Mouse (Mus musculus) intestine, embryonic 15.5 days (tissue): Measurements from ENCODE around the gene Eya4. TPM values are rescaled to one million over a fixed set of nuclear protein-coding genes. Genes with fewer than 3 reads are reported as not detected.

ENCODE experiments used
- ATAC-seq: fragments of 200-750 bp; cut with Nextera tagmentation; 2 replicates; pipeline ENCODE4 v1.8.0; 2017; ENCODE audit warnings: moderate TSS enrichment, moderate library complexity
- H3K27ac ChIP-seq: fragments of 300-500 bp; sonication (generic); 2 replicates; pipeline ENCODE4 v1.5.1; 2015; ENCODE audit warnings: mild to moderate bottlenecking, inconsistent platforms
- H3K27me3 ChIP-seq: fragments of 300-500 bp; sonication (generic); replicated peaks from 2 replicates; pipeline ENCODE4 v1.6.1; 2015; ENCODE audit warnings: inconsistent platforms
- H3K36me3 ChIP-seq: fragments of 300-500 bp; sonication (generic); 2 replicates; pipeline ENCODE4 v1.6.1; 2015; ENCODE audit warnings: inconsistent platforms
- H3K4me1 ChIP-seq: fragments of 300-500 bp; sonication (generic); replicated peaks from 2 replicates; pipeline ENCODE4 v1.6.1; 2015; ENCODE audit warnings: inconsistent platforms
- H3K4me2 ChIP-seq: fragments of 300-500 bp; sonication (generic); replicated peaks from 2 replicates; pipeline ENCODE4 v1.6.1; 2015; ENCODE audit warnings: mild to moderate bottlenecking, inconsistent platforms
- H3K4me3 ChIP-seq: fragments of 300-500 bp; sonication (generic); replicated peaks from 2 replicates; pipeline ENCODE4 v1.5.1; 2015; ENCODE audit warnings: inconsistent platforms
- H3K9ac ChIP-seq: fragments of 300-500 bp; sonication (generic); 2 replicates; pipeline ENCODE4 v1.6.1; 2015; ENCODE audit warnings: inconsistent platforms
- H3K9me3 ChIP-seq: fragments of 300-500 bp; sonication (generic); 2 replicates; pipeline ENCODE4 v1.6.1; 2016; ENCODE audit warnings: inconsistent platforms
- WGBS: fragments of 180-500 bp; shearing (Covaris S2); methylation state at CpG from one replicate; pipeline ENCODE4 v1.1.7; 2015; 5-methylcytosine and 5-hydroxymethylcytosine counted together
- polyA plus RNA-seq: library from polyadenylated mRNA; unstranded; fragments of >200 nt; fragmentation: Nextera tagmentation; extraction: Ambion mirVana; gene quantifications from 2 replicates; pipeline ENCODE4 v1.2.1, GENCODE M21; 2015

Gene Eya4
- polyA plus RNA-seq, 1 experiment from 2014 or later = 1.1 TPM

DNA sequence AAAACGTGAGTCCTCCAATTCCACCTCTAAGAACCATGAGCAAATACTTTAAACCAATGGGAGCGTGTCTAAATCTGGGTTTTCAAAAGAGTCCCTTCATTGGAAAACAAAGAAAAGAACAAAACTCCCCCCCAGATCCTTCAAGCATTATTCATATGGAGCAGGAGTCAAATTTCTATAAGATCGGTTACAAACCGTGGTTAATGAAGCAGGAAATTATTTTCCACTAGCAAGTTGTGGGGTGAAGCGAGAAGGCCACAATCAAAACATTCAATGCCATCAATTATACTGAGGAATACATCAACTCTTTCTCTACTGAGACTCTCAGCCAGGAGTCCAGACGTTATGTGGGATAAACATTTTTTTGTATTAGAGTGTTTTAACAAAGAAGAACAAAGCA is 171.3 kb downstream of the Eya4 start:
- Histone ChIP-seq H3K27ac (no peak overlapping the region), H3K27me3 (no peaks in the 10 kb centered on the region), H3K4me2 (no peak overlapping the region), H3K9ac (no peak overlapping the region), H3K4me3 (no peak overlapping the region), H3K4me1 (no peaks in the 10 kb centered on the region), H3K36me3 (no peaks in the 10 kb centered on the region), H3K9me3 (no peaks in the 10 kb centered on the region)
- no peak for ATAC-seq
- 72% methylated on average over 6 of the region's 6 CpGs for WGBS

DNA sequence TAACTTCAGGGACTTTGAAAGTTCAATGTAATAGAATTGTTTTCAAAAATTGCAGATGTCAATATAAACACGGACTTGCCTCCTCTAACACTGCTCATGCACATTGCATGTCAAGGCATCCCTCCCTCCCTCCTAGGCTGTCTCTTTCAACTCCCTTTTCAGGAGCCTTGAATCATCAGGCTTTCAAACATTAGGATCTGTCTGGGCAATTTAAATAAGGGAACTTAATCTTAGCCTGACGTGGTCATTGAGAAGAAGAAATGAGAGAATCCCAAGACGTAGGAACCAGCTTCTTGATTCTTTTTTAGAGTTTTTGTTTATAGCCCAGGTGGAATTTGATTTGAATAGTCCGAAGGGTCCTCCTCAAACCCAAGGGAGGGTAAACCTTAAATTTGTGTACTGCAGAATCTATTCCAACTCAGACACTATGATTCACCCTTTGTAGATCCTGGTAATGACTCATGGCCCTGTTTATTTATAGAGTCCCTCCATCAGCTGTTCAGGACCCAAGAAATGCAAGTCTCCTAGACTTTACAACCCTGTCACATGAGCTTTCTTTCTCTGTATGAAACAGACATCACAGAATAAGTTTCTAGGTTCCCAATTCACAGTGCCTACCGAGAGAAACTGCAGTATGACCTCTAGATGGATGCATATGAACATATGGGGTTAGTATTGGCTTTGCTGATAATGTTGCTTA is 173.1 kb downstream of the Eya4 start:
- no peaks in the 10 kb centered on the region for H3K27me3 ChIP-seq

DNA sequence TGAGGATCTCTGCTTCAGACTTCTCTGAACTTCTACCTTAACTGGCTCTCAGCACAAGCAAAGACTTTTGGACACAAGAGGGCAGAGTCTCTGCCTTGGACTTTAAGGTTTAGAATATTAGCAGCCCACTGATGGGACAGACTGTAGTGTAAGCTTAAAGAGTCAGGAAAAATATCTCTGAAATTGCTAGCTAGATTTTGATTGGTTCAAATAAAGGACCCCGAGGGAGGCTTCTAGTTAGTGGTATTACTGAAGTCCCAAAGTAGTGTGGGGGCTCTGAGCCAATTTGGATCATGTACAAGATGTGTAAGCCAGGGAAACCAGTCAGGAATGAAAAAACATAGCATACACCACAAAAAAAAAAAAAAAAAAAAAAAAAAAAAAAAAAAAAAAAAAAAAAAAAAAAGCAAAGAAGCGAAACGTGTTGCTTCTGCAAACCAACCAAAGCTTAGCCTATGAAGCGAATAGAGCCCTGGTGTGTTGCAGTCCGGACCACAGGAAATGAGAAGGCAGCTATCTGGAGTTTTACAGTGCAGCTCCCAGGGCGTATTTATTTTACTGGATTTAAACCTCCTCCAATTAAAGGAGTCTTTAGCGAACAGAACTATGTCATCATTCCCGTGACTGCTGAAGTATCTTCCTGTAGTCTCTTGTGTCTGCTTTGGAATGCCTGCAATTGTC is 173.8 kb downstream of the Eya4 start:
- ATAC-seq = no peak
- H3K27me3 ChIP-seq = no peaks in the 10 kb centered on the region

More for the DNA sequence above, 173.1 kb downstream of the Eya4 start:
- no peaks in the 10 kb centered on the region for H3K9me3 ChIP-seq
- ATAC-seq = no peak
- no peak overlapping the region for H3K4me3 ChIP-seq
- no peaks in the 10 kb centered on the region for H3K36me3 ChIP-seq
- H3K4me2 ChIP-seq = no peak overlapping the region
- no peak overlapping the region for H3K9ac ChIP-seq
- H3K4me1 ChIP-seq = no peaks in the 10 kb centered on the region
- no peak overlapping the region for H3K27ac ChIP-seq
- WGBS = 64% methylated on average over 5 of the region's 5 CpGs

DNA sequence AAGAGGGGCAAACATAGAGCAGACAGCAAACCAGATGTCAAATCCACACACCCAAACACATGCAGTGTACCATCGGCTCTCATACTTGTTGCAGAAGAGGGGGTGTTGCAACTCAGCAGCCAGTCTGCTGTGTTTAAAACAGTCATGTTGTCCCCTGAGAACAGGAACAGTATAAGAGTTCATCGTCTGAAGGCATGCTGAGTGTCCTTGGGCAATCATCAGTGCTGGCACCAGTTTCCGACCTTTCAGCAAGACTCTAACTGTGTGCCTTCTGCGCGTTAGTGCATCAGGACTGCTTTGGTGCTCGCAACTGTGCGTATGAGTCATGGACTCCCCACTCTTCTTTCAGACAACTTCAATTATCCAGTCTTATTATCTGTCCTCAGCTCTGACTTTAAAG is 179.0 kb downstream of the Eya4 start:
- Histone ChIP-seq H3K4me2 (no peak overlapping the region), H3K27ac (no peak overlapping the region), H3K36me3 (no peaks in the 10 kb centered on the region), H3K4me3 (no peak overlapping the region), H3K9ac (no peak overlapping the region), H3K27me3 (no peaks in the 10 kb centered on the region), H3K9me3 (no peaks in the 10 kb centered on the region), H3K4me1 (no peaks in the 10 kb centered on the region)
- ATAC-seq = no peak
- WGBS = 89% methylated on average over 7 of the region's 7 CpGs

More for the DNA sequence above, 173.8 kb downstream of the Eya4 start:
- H3K4me3 ChIP-seq = no peak overlapping the region
- WGBS = 42% methylated on average over 8 of the region's 8 CpGs
- H3K4me1 ChIP-seq = no peaks in the 10 kb centered on the region
- H3K4me2 ChIP-seq = no peak overlapping the region
- H3K9me3 ChIP-seq = no peaks in the 10 kb centered on the region
- H3K9ac ChIP-seq = no peak overlapping the region
- H3K27ac ChIP-seq = no peak overlapping the region
- H3K36me3 ChIP-seq = no peaks in the 10 kb centered on the region

DNA sequence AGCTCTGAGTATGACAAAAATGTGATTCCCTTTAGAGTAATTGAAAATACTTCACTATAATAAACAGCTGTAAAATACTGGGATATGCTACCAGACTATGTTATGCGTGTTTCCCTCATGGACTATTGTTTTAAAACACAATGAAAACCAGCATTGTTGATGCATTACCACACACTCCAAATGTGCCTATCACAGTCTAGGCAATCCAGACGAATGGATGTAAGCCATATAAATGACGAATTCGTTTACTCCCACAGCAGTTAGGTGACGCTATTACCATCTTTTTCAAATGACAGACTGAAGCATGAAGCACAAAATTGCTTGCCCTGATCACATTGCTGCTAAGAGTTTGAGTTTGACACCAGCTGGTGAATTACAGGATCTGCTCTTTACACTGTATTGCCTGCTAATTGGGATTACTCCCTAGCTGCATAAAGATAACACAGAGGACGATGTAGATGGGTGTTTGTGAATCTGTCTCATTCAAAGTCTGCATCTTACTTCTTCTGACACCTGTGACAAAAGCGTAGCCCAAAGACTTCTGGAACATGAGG is 185.4 kb downstream of the Eya4 start:
- ATAC-seq = no peak
- Histone ChIP-seq H3K27me3 (no peaks in the 10 kb centered on the region), H3K4me2 (no peak overlapping the region), H3K9ac (no peak overlapping the region), H3K9me3 (no peaks in the 10 kb centered on the region), H3K27ac (no peak overlapping the region), H3K4me1 (no peaks in the 10 kb centered on the region), H3K4me3 (no peak overlapping the region), H3K36me3 (no peaks in the 10 kb centered on the region)
- WGBS = 64% methylated on average over 7 of the region's 7 CpGs

DNA sequence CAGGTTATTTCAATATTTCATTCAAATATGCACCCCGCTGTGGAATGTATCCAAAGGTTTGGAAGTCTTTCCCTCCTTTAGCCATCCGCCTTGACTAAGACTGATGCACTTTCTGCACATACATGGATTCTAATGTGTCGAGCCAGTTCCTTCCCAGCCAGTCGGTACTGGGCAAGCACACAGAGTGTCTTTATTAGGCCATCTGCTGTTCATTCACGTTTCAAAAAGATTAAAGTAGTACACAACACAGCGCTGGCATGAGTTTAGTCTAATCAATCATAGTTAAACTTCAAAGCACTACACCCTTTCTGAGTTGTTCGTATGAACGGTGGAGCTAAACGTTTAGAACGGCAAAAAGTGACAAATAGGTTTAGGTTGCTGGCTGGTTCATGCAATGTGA is 190.7 kb downstream of the Eya4 start:
- 59% methylated on average over 10 of the region's 10 CpGs for WGBS
- H3K4me2 ChIP-seq = no peak overlapping the region
- no peak overlapping the region for H3K9ac ChIP-seq
- H3K27ac ChIP-seq = no peak overlapping the region
- no peak overlapping the region for H3K4me3 ChIP-seq
- H3K9me3 ChIP-seq = no peaks in the 10 kb centered on the region
- H3K4me1 ChIP-seq = no peaks in the 10 kb centered on the region
- no peaks in the 10 kb centered on the region for H3K27me3 ChIP-seq
- ATAC-seq = no peak
- H3K36me3 ChIP-seq = no peaks in the 10 kb centered on the region

DNA sequence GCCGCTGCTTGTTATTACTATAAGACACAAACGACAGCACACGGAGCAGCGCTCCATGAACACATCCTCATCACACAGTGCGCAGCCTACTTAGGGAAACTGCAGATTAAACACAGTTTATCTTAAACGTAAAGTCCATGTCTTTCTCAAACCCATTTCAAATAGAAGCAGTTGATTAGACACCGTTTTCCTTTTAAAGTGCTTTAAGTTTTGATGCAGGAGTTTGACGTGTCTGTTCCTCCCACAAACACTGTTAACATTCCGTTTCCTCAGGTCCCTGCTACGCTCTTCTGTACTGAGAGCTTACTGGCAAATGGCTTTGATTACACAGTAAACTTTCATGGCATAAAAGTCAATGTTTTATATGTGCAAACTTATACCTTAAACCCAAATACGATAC is 191.4 kb downstream of the Eya4 start:
- H3K4me3 ChIP-seq = no peak overlapping the region
- H3K27ac ChIP-seq = no peak overlapping the region
- H3K9me3 ChIP-seq = no peaks in the 10 kb centered on the region
- H3K4me2 ChIP-seq = no peak overlapping the region
- no peaks in the 10 kb centered on the region for H3K36me3 ChIP-seq
- WGBS = 61% methylated on average over 11 of the region's 11 CpGs
- no peak for ATAC-seq
- no peak overlapping the region for H3K9ac ChIP-seq
- no peaks in the 10 kb centered on the region for H3K27me3 ChIP-seq
- H3K4me1 ChIP-seq = no peaks in the 10 kb centered on the region

DNA sequence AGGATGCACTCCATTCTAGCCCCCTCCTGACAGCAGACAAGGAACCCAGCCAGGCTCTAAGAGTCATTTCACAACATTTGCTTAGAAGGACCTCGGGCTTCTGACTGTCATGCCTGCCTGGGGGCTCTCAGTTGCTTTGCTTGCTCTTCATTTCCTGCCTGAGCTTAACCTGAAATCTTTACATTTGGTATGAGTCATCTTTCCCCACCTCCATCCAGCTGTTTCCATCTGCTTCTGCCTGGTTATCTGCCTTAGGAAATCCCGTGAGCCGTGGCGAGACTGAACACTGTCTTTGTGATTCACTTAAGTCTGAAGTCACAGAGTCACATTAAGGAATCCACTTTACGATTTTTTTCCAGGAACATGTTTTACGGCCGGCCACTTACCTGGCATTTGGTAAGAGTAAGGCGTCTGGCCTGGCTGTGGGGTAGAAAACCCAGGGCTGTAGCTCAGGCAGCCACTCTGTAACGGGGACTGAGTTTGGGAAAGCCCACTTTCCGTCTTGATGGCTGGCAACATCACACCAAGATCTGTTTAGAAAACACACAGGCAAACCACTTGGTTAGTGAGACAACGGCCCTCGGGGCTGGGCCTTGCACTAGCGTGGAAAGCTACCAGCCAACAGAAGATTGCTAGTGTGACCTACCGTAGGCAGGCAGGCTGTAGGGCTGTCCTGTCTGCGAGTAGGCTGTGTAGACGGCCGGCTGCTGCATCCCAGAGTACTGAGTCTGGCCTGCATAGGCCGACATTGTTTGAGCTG is 193.5 kb downstream of the Eya4 start:
- Histone ChIP-seq H3K9me3 (no peaks in the 10 kb centered on the region), H3K36me3 (no peaks in the 10 kb centered on the region), H3K4me2 (no peak overlapping the region), H3K27me3 (no peaks in the 10 kb centered on the region), H3K4me3 (no peak overlapping the region), H3K4me1 (no peaks in the 10 kb centered on the region), H3K9ac (no peak overlapping the region), H3K27ac (no peak overlapping the region)
- ATAC-seq = no peak
- WGBS = 49% methylated on average over 18 of the region's 18 CpGs

DNA sequence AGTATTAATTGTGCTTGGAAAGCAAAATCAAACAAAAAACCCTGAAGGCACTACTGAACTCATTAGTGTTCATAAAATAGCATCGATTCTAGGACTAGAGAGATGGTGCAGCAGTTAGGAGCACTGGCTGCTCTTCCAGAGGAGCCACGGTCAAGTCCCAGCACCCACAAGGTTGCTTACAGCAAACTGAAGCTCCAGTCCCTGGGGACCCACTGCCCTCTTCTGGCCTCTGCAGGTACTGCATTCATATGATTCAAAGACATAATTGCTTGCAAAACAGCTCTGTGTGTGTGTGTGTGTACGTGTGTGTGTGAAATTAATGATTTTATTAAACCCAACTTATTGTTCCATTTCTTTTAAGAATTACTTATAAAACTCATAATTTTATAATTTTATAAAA is 200.2 kb downstream of the Eya4 start:
- Histone ChIP-seq H3K4me2 (no peak overlapping the region), H3K36me3 (no peaks in the 10 kb centered on the region), H3K27ac (no peak overlapping the region), H3K9me3 (no peaks in the 10 kb centered on the region), H3K4me1 (no peaks in the 10 kb centered on the region), H3K9ac (no peak overlapping the region), H3K4me3 (no peak overlapping the region), H3K27me3 (no peaks in the 10 kb centered on the region)
- no peak for ATAC-seq
- WGBS = 92% methylated on average over 3 of the region's 3 CpGs

DNA sequence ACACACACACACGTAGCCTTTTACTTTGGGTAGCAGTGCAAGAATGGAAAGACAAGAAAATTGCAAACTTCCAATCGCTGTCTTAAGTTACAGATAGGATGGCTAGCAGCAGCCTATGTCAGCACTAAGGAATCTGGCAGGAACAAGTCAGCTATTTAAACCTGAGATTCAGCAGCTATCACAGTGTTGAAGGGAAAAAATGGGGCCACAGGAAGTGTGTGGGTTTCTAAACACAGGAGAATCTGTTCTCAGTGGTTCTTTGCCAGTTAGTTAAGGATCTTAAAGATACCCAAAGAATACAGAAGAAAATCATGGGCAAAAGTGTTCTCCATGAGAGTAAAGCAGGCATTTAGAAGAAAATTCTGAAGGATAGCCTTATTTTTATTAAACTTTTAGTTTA is 206.0 kb downstream of the Eya4 start:
- no peaks in the 10 kb centered on the region for H3K36me3 ChIP-seq

DNA sequence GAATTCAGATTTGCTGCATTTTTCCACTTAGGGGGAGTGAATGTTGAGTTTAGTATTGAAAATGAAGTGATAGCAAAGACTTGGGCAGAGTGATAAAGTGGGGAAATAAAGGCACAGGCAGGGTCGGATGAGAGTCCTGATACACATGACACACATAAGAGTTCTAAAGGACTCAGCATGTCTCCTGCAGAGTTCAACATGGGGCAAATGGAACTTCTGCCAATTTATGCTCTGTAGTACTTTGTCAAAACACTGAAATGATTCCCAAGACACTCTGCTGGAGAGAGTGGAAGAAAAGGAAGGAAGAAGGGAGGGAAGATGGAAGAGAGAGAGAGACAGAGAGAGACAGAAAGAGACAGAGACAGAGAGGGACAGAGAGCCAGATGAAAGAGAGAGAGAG is 222.6 kb downstream of the Eya4 start:
- H3K4me2 ChIP-seq = no peak overlapping the region
- H3K4me3 ChIP-seq = no peak overlapping the region
- no peaks in the 10 kb centered on the region for H3K9me3 ChIP-seq
- H3K4me1 ChIP-seq = no peaks in the 10 kb centered on the region
- no peaks in the 10 kb centered on the region for H3K27me3 ChIP-seq
- ATAC-seq = no peak
- WGBS = 87% methylated on average over 1 of the region's 1 CpGs
- no peak overlapping the region for H3K27ac ChIP-seq
- H3K36me3 ChIP-seq = no peaks in the 10 kb centered on the region
- no peak overlapping the region for H3K9ac ChIP-seq

More for the DNA sequence above, 206.0 kb downstream of the Eya4 start:
- Histone ChIP-seq H3K4me3 (no peak overlapping the region), H3K9ac (no peak overlapping the region), H3K9me3 (no peaks in the 10 kb centered on the region), H3K4me2 (no peak overlapping the region), H3K27ac (no peak overlapping the region), H3K27me3 (no peaks in the 10 kb centered on the region), H3K4me1 (no peaks in the 10 kb centered on the region)
- 71% methylated on average over 2 of the region's 2 CpGs for WGBS
- no peak for ATAC-seq

DNA sequence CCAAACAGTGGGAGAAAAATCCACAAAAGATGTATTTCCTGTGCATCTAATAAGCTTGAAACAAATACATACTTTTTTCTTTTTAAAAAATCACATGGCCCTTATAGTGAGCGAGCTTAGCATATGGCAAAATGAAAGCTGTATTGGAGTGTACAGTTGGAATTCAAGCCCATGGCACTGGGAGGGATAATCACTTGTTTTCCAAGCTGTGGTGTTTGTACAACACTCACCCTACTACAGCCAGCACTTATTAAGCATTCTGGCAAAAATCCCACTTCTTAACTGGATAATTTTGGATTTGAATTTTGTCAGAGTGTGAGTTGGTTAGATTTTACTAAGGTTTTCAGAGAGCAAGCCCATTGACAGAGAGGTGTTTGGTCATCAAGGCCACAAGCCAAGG is 223.4 kb downstream of the Eya4 start:
- 83% methylated on average over 1 of the region's 1 CpGs for WGBS
- Histone ChIP-seq H3K4me3 (no peak overlapping the region), H3K9ac (no peak overlapping the region), H3K36me3 (no peaks in the 10 kb centered on the region), H3K9me3 (no peaks in the 10 kb centered on the region), H3K4me1 (no peaks in the 10 kb centered on the region), H3K27ac (no peak overlapping the region), H3K27me3 (no peaks in the 10 kb centered on the region), H3K4me2 (no peak overlapping the region)
- ATAC-seq = no peak
